Mouse (Mus musculus): ENCODE results near the gene Pygo1. TPM values are rescaled to one million over a fixed set of nuclear protein-coding genes. Genes with fewer than 3 reads are reported as not detected.
A peak's percentile ranks its signal among the peaks of the same experiment; 100 is the strongest.

Pygo1 gene
- total RNA-seq, 2 experiments from 2014 or later = not detected

DNA sequence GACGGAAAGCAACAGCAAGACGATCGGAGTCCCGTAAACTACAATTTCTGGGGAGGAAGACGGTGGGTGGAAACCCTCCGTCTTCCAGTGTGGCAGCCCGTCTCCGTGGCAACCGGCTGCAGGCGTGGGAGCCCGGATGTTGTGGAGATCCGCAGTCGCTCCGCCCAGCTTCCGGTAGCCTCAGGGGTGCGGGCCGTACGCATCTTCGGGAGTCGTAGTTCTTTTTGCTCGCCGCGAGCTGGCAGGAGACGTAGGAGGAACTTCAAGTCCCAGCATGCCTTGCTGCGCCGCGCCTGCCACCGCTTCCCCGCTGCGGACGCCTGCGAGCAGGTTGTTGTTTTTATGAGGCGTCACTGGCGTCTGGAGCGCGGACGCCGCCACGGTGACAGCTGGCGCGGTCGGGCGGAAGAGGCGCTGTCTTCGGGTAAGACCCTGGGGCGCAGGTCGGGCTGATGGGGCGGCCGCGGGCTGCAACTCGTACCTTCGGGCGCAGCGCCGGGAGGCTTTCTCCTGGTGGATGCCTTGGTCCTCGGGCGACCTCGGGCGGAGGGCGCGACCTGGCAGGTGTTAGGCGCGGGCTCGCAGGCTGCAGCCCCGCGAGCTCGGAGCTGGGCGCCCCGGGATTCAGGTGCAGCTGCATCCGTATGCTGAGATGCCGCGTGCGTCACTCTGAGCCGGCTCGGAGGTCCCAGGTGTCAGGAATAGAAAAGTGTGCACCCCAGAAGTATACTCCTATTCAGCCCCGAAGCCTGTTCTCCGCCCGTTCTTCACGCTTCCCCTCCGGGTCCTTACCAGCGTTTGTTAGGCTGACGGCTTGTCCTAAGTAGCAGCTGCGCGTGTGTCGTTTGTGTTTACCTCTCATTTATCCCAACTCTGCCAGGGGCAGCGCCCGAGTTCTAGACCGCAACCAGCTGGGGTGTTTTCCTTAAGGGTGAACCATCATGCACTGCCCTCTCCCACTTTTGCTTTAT, 60.1 kb downstream of the Pygo1 start, which contains the start of the genes Ccpg1os and Ccpg1:
Gene Ccpg1os, minus strand, starts transcription at position 133 of the 971 bp plus-strand sequence.
Gene Ccpg1, plus strand, starts transcription at position 180 of the 971 bp plus-strand sequence.
- peak; percentile 98 for ATAC-seq (replicated peaks; ENCODE audit: low FRiP score, poor library complexity, severe bottlenecking)

GRCm38 (mm10) chr9:72987703-72988102, 62.3 kb downstream of the Pygo1 start:
- no peak for ATAC-seq (replicated peaks; ENCODE audit: low FRiP score, poor library complexity, severe bottlenecking)

GRCm38 (mm10) chr9:72988706-72989105, 63.3 kb downstream of the Pygo1 start:
- ATAC-seq (replicated peaks; ENCODE audit: low FRiP score, poor library complexity, severe bottlenecking) = no peak

- ATAC-seq (replicated peaks; ENCODE audit: low FRiP score, poor library complexity, severe bottlenecking) = no peak
These were observed 66.0 kb downstream of the Pygo1 start for GRCm38 (mm10) chr9:72991420-72991819.

GRCm38 (mm10) chr9:72992576-72992975, 67.1 kb downstream of the Pygo1 start:
- ATAC-seq (replicated peaks; ENCODE audit: low FRiP score, poor library complexity, severe bottlenecking) = no peak

GRCm38 (mm10) chr9:72996167-72996566, 70.7 kb downstream of the Pygo1 start:
- ATAC-seq (replicated peaks; ENCODE audit: low FRiP score, poor library complexity, severe bottlenecking) = no peak

GRCm38 (mm10) chr9:72996806-72997205, 71.4 kb downstream of the Pygo1 start:
- no peak for ATAC-seq (replicated peaks; ENCODE audit: low FRiP score, poor library complexity, severe bottlenecking)

GRCm38 (mm10) chr9:73000487-73000886, 75.0 kb downstream of the Pygo1 start:
- no peak for ATAC-seq (replicated peaks; ENCODE audit: low FRiP score, poor library complexity, severe bottlenecking)

GRCm38 (mm10) chr9:73001314-73002011, 76.0 kb downstream of the Pygo1 start:
- no peak for ATAC-seq (replicated peaks; ENCODE audit: low FRiP score, poor library complexity, severe bottlenecking)

Other genes starting within 250 kb of the Pygo1 start
- not detected in 2 replicates for gene Prtg, start 118.8 kb upstream of the Pygo1 start, total RNA-seq (2015; ENCODE audit: low replicate concordance)
- gene Prtg, start 118.8 kb upstream of the Pygo1 start, total RNA-seq (2017; ENCODE audit: low replicate concordance) = not detected in 2 replicates
- not detected in 2 replicates for gene Dyx1c1, start 33.1 kb downstream of the Pygo1 start, total RNA-seq (2015; ENCODE audit: low replicate concordance)
- not detected in 2 replicates for gene Dyx1c1, start 33.1 kb downstream of the Pygo1 start, total RNA-seq (2017; ENCODE audit: low replicate concordance)
- not detected in 2 replicates for gene Gm44503, start 33.2 kb downstream of the Pygo1 start, total RNA-seq (2015; ENCODE audit: low replicate concordance)
- not detected in 2 replicates for gene Gm44503, start 33.2 kb downstream of the Pygo1 start, total RNA-seq (2017; ENCODE audit: low replicate concordance)
- gene Ccpg1os, start 59.7 kb downstream of the Pygo1 start, total RNA-seq (2015; ENCODE audit: low replicate concordance) = 2.5 TPM in 1 of 2 replicates, not detected in the other
- 0.77 TPM in 1 of 2 replicates, not detected in the other for gene Ccpg1os, start 59.7 kb downstream of the Pygo1 start, total RNA-seq (2017; ENCODE audit: low replicate concordance)
- gene Ccpg1, start 59.8 kb downstream of the Pygo1 start, total RNA-seq (2015; ENCODE audit: low replicate concordance) = 13.8 and 30.6 TPM in 2 replicates
- gene Ccpg1, start 59.8 kb downstream of the Pygo1 start, total RNA-seq (2017; ENCODE audit: low replicate concordance) = 24.9 and 34.5 TPM in 2 replicates
- gene Pigb, start 114.7 kb downstream of the Pygo1 start, total RNA-seq (2015; ENCODE audit: low replicate concordance) = 6.8 and 14.7 TPM in 2 replicates
- 0.83 and 1.0 TPM in 2 replicates for gene Pigb, start 114.7 kb downstream of the Pygo1 start, total RNA-seq (2017; ENCODE audit: low replicate concordance)
- gene Rab27a, start 119.2 kb downstream of the Pygo1 start, total RNA-seq (2015; ENCODE audit: low replicate concordance) = 10.5 and 12.3 TPM in 2 replicates
- gene Rab27a, start 119.2 kb downstream of the Pygo1 start, total RNA-seq (2017; ENCODE audit: low replicate concordance) = 12.2 and 13.2 TPM in 2 replicates
- not detected in 2 replicates for gene Khdc3, start 176.2 kb downstream of the Pygo1 start, total RNA-seq (2015; ENCODE audit: low replicate concordance)
- gene Khdc3, start 176.2 kb downstream of the Pygo1 start, total RNA-seq (2017; ENCODE audit: low replicate concordance) = not detected in 2 replicates
- gene Gm20509, start 176.8 kb downstream of the Pygo1 start, total RNA-seq (2015; ENCODE audit: low replicate concordance) = not detected in 2 replicates
- not detected in 2 replicates for gene Gm20509, start 176.8 kb downstream of the Pygo1 start, total RNA-seq (2017; ENCODE audit: low replicate concordance)
- gene Rsl24d1, start 187.8 kb downstream of the Pygo1 start, total RNA-seq (2015; ENCODE audit: low replicate concordance) = 17.3 and 22.6 TPM in 2 replicates
- 24.1 and 42.3 TPM in 2 replicates for gene Rsl24d1, start 187.8 kb downstream of the Pygo1 start, total RNA-seq (2017; ENCODE audit: low replicate concordance)